Mouse (Mus musculus): Measurements from ENCODE around the gene Il27. TPM values are rescaled to one million over a fixed set of nuclear protein-coding genes. Genes with fewer than 3 reads are reported as not detected.

Il27 gene
- total RNA-seq, 1 experiment, result not detected

DNA sequence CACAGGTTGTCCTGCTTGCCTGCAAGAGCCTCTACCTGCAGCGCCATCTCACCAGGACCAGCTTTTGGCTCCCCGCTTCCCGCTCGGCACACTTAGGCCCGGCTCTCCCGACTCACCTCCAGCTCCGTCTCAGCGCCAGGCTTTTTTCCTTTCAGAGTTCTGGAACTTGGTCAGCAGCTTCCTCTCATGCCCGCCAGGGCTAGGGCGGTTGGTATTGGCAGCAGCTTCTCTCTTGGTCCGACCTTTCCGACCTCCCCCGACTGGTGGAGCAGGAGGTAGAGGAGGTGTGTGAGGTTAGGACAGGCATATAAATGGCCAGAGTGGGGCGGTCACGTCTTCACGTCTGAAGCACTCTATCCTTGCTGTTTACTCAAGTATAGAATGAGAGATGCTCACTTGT lies 30.0 kb upstream of the Il27 start:
- peak overlapping the region; percentile 63 to 71 for H3K4me3 ChIP-seq (ENCODE audit: insufficient read depth in 1 of 2, low read depth in 1 of 2, low read length in 2 of 2, poor library complexity in 1 of 2, severe bottlenecking in 1 of 2)
- no peak overlapping the region for H3K27ac ChIP-seq (ENCODE audit: insufficient read depth, low read depth, low read length, poor library complexity, severe bottlenecking)
- peaks cover 6 to 13% of the 10 kb centered on the region in 2 experiments; a peak in 3 of 4 replicates for H3K4me1 ChIP-seq (ENCODE audit: control insufficient read depth in 2 of 2, insufficient read depth in 2 of 2, low read length in 2 of 2, poor library complexity in 1 of 2)
- in situ Hi-C loops (cut with MboI; ENCODE audit: low sequenced_read_pairs in 2 of 2, unreplicated experiment in 2 of 2), result no loop called here
- H3K9ac ChIP-seq (ENCODE audit: insufficient read depth, low read depth, low read length, poor library complexity, severe bottlenecking), result peak overlapping the region; percentile 66
- TF ChIP-seq CHD2 (IDR thresholded peaks at IDR 0.05; ENCODE audit: low read depth, low read length) (no peak), HCFC1 (IDR thresholded peaks at IDR 0.05; ENCODE audit: borderline replicate concordance, insufficient read depth, low read length) (no peak), ZNF384 (IDR thresholded peaks at IDR 0.05; ENCODE audit: low read depth, low read length) (no peak), ZC3H11A (IDR thresholded peaks at IDR 0.05; ENCODE audit: borderline replicate concordance, low read depth, low read length) (no peak), MAFK (IDR thresholded peaks at IDR 0.05; ENCODE audit: insufficient read depth, low read depth, low read length) (no peak)
- H3K9me3 ChIP-seq (ENCODE audit: control insufficient read depth, insufficient read depth, low read depth, low read length), result no peaks in the 10 kb centered on the region
- H3K36me3 ChIP-seq (ENCODE audit: control insufficient read depth, insufficient read depth, low read length, poor library complexity, severe bottlenecking), result no peaks in the 10 kb centered on the region; the same call in 1 of the 2 replicates
- no peak for DNase-seq (ENCODE audit: low read depth, low spot score)

DNA sequence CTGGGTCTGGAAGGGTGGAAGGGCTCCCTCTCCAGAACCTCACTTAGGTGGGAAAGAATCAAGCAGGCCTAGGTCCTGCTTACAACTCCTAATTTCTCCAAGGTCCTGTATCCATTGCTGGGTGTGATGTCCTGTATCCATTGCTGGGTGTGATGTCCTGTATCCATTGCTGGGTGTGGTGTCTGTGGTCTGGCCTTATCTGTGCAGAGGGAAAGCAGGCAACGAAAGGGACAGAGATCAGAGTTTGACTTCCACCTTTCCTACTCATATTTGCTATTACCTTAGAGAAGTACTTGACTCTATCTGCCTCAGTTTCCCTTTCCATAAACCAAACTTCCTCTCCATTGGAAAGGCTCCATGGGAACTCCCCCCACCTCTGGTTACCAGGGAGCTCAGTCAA lies 28.6 kb upstream of the Il27 start:
- TF ChIP-seq MAFK (IDR thresholded peaks at IDR 0.05; ENCODE audit: insufficient read depth, low read depth, low read length), result no peak
- TF ChIP-seq HCFC1 (IDR thresholded peaks at IDR 0.05; ENCODE audit: borderline replicate concordance, insufficient read depth, low read length), result no peak
- no peak for TF ChIP-seq CHD2 (IDR thresholded peaks at IDR 0.05; ENCODE audit: low read depth, low read length)
- no peak for TF ChIP-seq ZC3H11A (IDR thresholded peaks at IDR 0.05; ENCODE audit: borderline replicate concordance, low read depth, low read length)
- no peak for TF ChIP-seq ZNF384 (IDR thresholded peaks at IDR 0.05; ENCODE audit: low read depth, low read length)
- Histone ChIP-seq H3K27ac (ENCODE audit: insufficient read depth, low read depth, low read length, poor library complexity, severe bottlenecking) (no peak overlapping the region), H3K36me3 (ENCODE audit: control insufficient read depth, insufficient read depth, low read length, poor library complexity, severe bottlenecking) (no peaks in the 10 kb centered on the region; the same call in 1 of the 2 replicates), H3K4me1 (ENCODE audit: control insufficient read depth in 2 of 2, insufficient read depth in 2 of 2, low read length in 2 of 2, poor library complexity in 1 of 2) (peaks cover 5 to 9% of the 10 kb centered on the region in 2 experiments; a peak in 3 of 4 replicates), H3K9me3 (ENCODE audit: control insufficient read depth, insufficient read depth, low read depth, low read length) (no peaks in the 10 kb centered on the region), H3K9ac (ENCODE audit: insufficient read depth, low read depth, low read length, poor library complexity, severe bottlenecking) (no peak overlapping the region), H3K4me3 (ENCODE audit: insufficient read depth in 1 of 2, low read depth in 1 of 2, low read length in 2 of 2, poor library complexity in 1 of 2, severe bottlenecking in 1 of 2) (no peak overlapping the region)
- in situ Hi-C loops (cut with MboI; ENCODE audit: low sequenced_read_pairs in 2 of 2, unreplicated experiment in 2 of 2), result no loop called here
- no peak for DNase-seq (ENCODE audit: low read depth, low spot score)

- Histone ChIP-seq H3K27ac (ENCODE audit: insufficient read depth, low read depth, low read length, poor library complexity, severe bottlenecking) (no peak overlapping the region), H3K9me3 (ENCODE audit: control insufficient read depth, insufficient read depth, low read depth, low read length) (no peaks in the 10 kb centered on the region), H3K9ac (ENCODE audit: insufficient read depth, low read depth, low read length, poor library complexity, severe bottlenecking) (no peak overlapping the region), H3K36me3 (ENCODE audit: control insufficient read depth, insufficient read depth, low read length, poor library complexity, severe bottlenecking) (no peaks in the 10 kb centered on the region; the same call in 1 of the 2 replicates), H3K4me1 (ENCODE audit: control insufficient read depth in 2 of 2, insufficient read depth in 2 of 2, low read length in 2 of 2, poor library complexity in 1 of 2) (peaks cover 5 to 9% of the 10 kb centered on the region in 2 experiments; a peak in 3 of 4 replicates), H3K4me3 (ENCODE audit: insufficient read depth in 1 of 2, low read depth in 1 of 2, low read length in 2 of 2, poor library complexity in 1 of 2, severe bottlenecking in 1 of 2) (no peak overlapping the region)
- TF ChIP-seq HCFC1 (IDR thresholded peaks at IDR 0.05; ENCODE audit: borderline replicate concordance, insufficient read depth, low read length), result no peak
- no peak for TF ChIP-seq ZNF384 (IDR thresholded peaks at IDR 0.05; ENCODE audit: low read depth, low read length)
- TF ChIP-seq CHD2 (IDR thresholded peaks at IDR 0.05; ENCODE audit: low read depth, low read length), result no peak
- no peak for TF ChIP-seq MAFK (IDR thresholded peaks at IDR 0.05; ENCODE audit: insufficient read depth, low read depth, low read length)
- TF ChIP-seq ZC3H11A (IDR thresholded peaks at IDR 0.05; ENCODE audit: borderline replicate concordance, low read depth, low read length), result no peak
- in situ Hi-C loops (cut with MboI; ENCODE audit: low sequenced_read_pairs in 2 of 2, unreplicated experiment in 2 of 2), result no loop called here
- DNase-seq (ENCODE audit: low read depth, low spot score), result no peak
Measured at GRCm38 (mm10) chr7:126621452-126622359, 27.0 kb upstream of the Il27 start.

GRCm38 (mm10) chr7:126619559-126620275 lies 25.0 kb upstream of the Il27 start:
- H3K4me3 ChIP-seq (ENCODE audit: insufficient read depth in 1 of 2, low read depth in 1 of 2, low read length in 2 of 2, poor library complexity in 1 of 2, severe bottlenecking in 1 of 2), result no peak overlapping the region
- no peaks in the 10 kb centered on the region for H3K9me3 ChIP-seq (ENCODE audit: control insufficient read depth, insufficient read depth, low read depth, low read length)
- TF ChIP-seq CHD2 (IDR thresholded peaks at IDR 0.05; ENCODE audit: low read depth, low read length) (no peak), ZNF384 (IDR thresholded peaks at IDR 0.05; ENCODE audit: low read depth, low read length) (no peak), HCFC1 (IDR thresholded peaks at IDR 0.05; ENCODE audit: borderline replicate concordance, insufficient read depth, low read length) (no peak), ZC3H11A (IDR thresholded peaks at IDR 0.05; ENCODE audit: borderline replicate concordance, low read depth, low read length) (no peak), MAFK (IDR thresholded peaks at IDR 0.05; ENCODE audit: insufficient read depth, low read depth, low read length) (no peak)
- H3K9ac ChIP-seq (ENCODE audit: insufficient read depth, low read depth, low read length, poor library complexity, severe bottlenecking), result no peak overlapping the region
- no peaks in the 10 kb centered on the region; the same call in 1 of the 2 replicates for H3K36me3 ChIP-seq (ENCODE audit: control insufficient read depth, insufficient read depth, low read length, poor library complexity, severe bottlenecking)
- H3K27ac ChIP-seq (ENCODE audit: insufficient read depth, low read depth, low read length, poor library complexity, severe bottlenecking), result no peak overlapping the region
- H3K4me1 ChIP-seq (ENCODE audit: control insufficient read depth in 2 of 2, insufficient read depth in 2 of 2, low read length in 2 of 2, poor library complexity in 1 of 2), result 0 out of 4 replicates have a peak, but pooled peaks cover 0 to 1% of the 10 kb centered on the region in 2 experiments
- DNase-seq (ENCODE audit: low read depth, low spot score), result no peak
- in situ Hi-C loops (cut with MboI; ENCODE audit: low sequenced_read_pairs in 2 of 2, unreplicated experiment in 2 of 2), result no loop called here

All from ES-E14 (cell line).